Mouse (Mus musculus): Measurements from ENCODE around the gene Frem3. TPM values are rescaled to one million over a fixed set of nuclear protein-coding genes. Genes with fewer than 3 reads are reported as not detected.

Gene Frem3
- total and polyA plus RNA-seq, 3 experiments = 0.07 TPM; not detected in 2

- TF ChIP-seq POLR2A (IDR thresholded peaks at IDR 0.05; ENCODE audit: insufficient read depth, low read depth, low read length) (no peak), CTCF (IDR thresholded peaks at IDR 0.05) (no peak), EP300 (IDR thresholded peaks at IDR 0.05; ENCODE audit: insufficient read depth, low read depth, low read length) (no peak)
- DNase-seq = no peak
- H3K79me2 ChIP-seq (replicated peaks; ENCODE audit: control insufficient read depth, insufficient read depth, low read length) = no peaks in the 10 kb centered on the region
- no peaks in the 10 kb centered on the region for H3K27me3 ChIP-seq (ENCODE audit: control insufficient read depth, insufficient read depth, low read length)
- H3K4me1 ChIP-seq (ENCODE audit: control insufficient read depth, insufficient read depth, low read length) = no peaks in the 10 kb centered on the region
- no peaks in the 10 kb centered on the region for H3K36me3 ChIP-seq (ENCODE audit: control insufficient read depth, insufficient read depth, low read length)
- no peak overlapping the region for H3K27ac ChIP-seq
- WGBS = 67% methylated on average over 17 of the region's 17 CpGs
- no peak overlapping the region for H3K9ac ChIP-seq (ENCODE audit: low read depth, low read length)
- intact Hi-C loops (cut with DNase I) = no loop called here
- H3K4me3 ChIP-seq = no peak overlapping the region
Measured at GRCm38 (mm10) chr8:80669277-80669901, 58.5 kb downstream of the Frem3 start.

DNA sequence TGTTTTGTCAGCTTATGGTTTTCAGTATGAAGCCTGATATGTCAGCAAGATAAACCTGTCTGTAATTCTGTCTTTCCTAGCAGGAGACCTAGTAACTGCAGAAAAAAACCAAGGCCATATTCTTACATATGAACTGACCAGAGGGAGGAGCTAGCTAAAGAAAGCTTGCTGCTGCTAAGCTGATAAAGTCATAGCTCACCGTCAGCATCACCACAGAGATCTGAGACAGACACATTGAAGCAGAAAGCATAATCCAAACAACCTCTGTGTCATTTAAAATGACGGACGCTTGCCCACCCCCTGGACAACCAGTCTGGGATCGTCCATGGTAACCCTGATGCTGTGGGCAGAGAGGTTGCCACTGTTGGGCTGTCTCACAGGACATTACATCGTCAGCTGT, 71.7 kb downstream of the Frem3 start:
- no peaks in the 10 kb centered on the region for H3K27me3 ChIP-seq (ENCODE audit: control insufficient read depth, insufficient read depth, low read length)
- no peak for DNase-seq
- H3K27ac ChIP-seq = no peak overlapping the region
- no peaks in the 10 kb centered on the region for H3K4me1 ChIP-seq (ENCODE audit: control insufficient read depth, insufficient read depth, low read length)
- no peaks in the 10 kb centered on the region for H3K36me3 ChIP-seq (ENCODE audit: control insufficient read depth, insufficient read depth, low read length)
- no peak overlapping the region for H3K4me3 ChIP-seq
- H3K9ac ChIP-seq (ENCODE audit: low read depth, low read length) = no peak overlapping the region
- intact Hi-C loops (cut with DNase I) = no loop called here
- no peaks in the 10 kb centered on the region for H3K79me2 ChIP-seq (replicated peaks; ENCODE audit: control insufficient read depth, insufficient read depth, low read length)
- no peak for TF ChIP-seq CTCF (IDR thresholded peaks at IDR 0.05)
- TF ChIP-seq EP300 (IDR thresholded peaks at IDR 0.05; ENCODE audit: insufficient read depth, low read depth, low read length) = no peak
- TF ChIP-seq POLR2A (IDR thresholded peaks at IDR 0.05; ENCODE audit: insufficient read depth, low read depth, low read length) = no peak
- WGBS = 75% methylated on average over 5 of the region's 5 CpGs

DNA sequence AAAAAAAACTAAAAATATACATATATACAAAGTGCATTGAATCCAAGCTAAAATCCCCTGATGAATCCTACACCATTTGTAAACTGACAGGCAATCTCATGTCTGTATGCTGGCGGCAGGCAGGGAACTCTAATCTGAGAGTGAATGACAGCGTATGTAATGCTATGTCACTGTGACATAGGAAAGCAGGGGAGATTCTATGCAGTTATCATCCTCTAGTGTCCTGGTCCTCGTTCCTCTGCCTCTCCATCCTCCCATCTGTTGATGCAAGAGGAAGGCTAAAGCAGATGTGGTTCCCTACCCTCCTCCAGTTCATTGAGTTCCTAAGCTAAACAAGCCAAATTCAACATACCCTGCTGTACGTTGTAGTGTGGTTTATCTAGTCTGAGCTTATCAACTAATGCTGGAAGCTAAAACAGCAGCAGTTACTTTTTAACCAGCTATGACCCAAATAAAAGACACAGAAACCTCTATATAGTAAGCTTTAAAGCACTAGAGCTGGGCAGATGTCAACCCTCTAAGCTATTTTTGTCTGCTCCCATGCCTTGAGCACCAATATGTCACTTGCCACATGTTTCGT, 73.0 kb downstream of the Frem3 start:
- H3K4me3 ChIP-seq = no peak overlapping the region
- no peaks in the 10 kb centered on the region for H3K79me2 ChIP-seq (replicated peaks; ENCODE audit: control insufficient read depth, insufficient read depth, low read length)
- no peaks in the 10 kb centered on the region for H3K27me3 ChIP-seq (ENCODE audit: control insufficient read depth, insufficient read depth, low read length)
- H3K4me1 ChIP-seq (ENCODE audit: control insufficient read depth, insufficient read depth, low read length) = no peaks in the 10 kb centered on the region
- H3K9ac ChIP-seq (ENCODE audit: low read depth, low read length) = no peak overlapping the region
- H3K36me3 ChIP-seq (ENCODE audit: control insufficient read depth, insufficient read depth, low read length) = no peaks in the 10 kb centered on the region
- TF ChIP-seq CTCF (IDR thresholded peaks at IDR 0.05) (no peak), EP300 (IDR thresholded peaks at IDR 0.05; ENCODE audit: insufficient read depth, low read depth, low read length) (no peak), POLR2A (IDR thresholded peaks at IDR 0.05; ENCODE audit: insufficient read depth, low read depth, low read length) (no peak)
- intact Hi-C loops (cut with DNase I) = no loop called here
- no peak for DNase-seq
- WGBS = 43% methylated on average over 5 of the region's 5 CpGs
- no peak overlapping the region for H3K27ac ChIP-seq

DNA sequence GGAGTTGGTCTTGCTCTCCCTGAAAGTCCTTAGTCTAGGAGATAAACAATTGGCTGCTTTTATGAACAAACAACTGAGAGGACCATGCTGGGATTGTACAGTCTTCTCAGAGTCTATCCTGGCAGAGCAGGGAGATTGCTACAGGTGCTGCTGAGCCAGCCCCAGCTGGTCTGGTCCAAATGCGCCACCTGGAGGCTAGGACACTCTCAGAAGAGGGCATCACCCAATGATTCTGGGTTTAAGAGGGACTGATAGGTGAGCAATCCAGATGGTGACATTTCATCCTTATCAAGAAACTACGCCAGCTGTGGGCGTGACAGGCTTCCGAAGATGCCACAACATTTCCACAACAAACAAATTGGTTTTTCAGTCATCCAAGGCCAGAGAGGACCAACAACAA, 77.3 kb downstream of the Frem3 start:
- 21% methylated on average over 4 of the region's 4 CpGs for WGBS
- intact Hi-C loops (cut with DNase I) = loop anchor here (1.0 kb wide), 2 partner anchors 195 to 954 kb away; partner anchors contain the start of gene Gypa
- no peaks in the 10 kb centered on the region for H3K4me1 ChIP-seq (ENCODE audit: control insufficient read depth, insufficient read depth, low read length)
- peak; percentile 39 to 64 for DNase-seq
- peak; percentile 81 for TF ChIP-seq CTCF (IDR thresholded peaks at IDR 0.05)
- no peak for TF ChIP-seq EP300 (IDR thresholded peaks at IDR 0.05; ENCODE audit: insufficient read depth, low read depth, low read length)
- no peak for TF ChIP-seq POLR2A (IDR thresholded peaks at IDR 0.05; ENCODE audit: insufficient read depth, low read depth, low read length)
- no peaks in the 10 kb centered on the region for H3K36me3 ChIP-seq (ENCODE audit: control insufficient read depth, insufficient read depth, low read length)
- no peaks in the 10 kb centered on the region for H3K79me2 ChIP-seq (replicated peaks; ENCODE audit: control insufficient read depth, insufficient read depth, low read length)
- H3K27me3 ChIP-seq (ENCODE audit: control insufficient read depth, insufficient read depth, low read length) = no peaks in the 10 kb centered on the region
- no peak overlapping the region for H3K9ac ChIP-seq (ENCODE audit: low read depth, low read length)
- H3K4me3 ChIP-seq = no peak overlapping the region
- no peak overlapping the region for H3K27ac ChIP-seq

GRCm38 (mm10) chr8:80710670-80711400, 100.0 kb downstream of the Frem3 start:
- Histone ChIP-seq H3K27me3 (ENCODE audit: control insufficient read depth, insufficient read depth, low read length) (no peaks in the 10 kb centered on the region), H3K9ac (ENCODE audit: low read depth, low read length) (no peak overlapping the region), H3K79me2 (replicated peaks; ENCODE audit: control insufficient read depth, insufficient read depth, low read length) (no peaks in the 10 kb centered on the region), H3K4me3 (no peak overlapping the region), H3K27ac (no peak overlapping the region), H3K36me3 (ENCODE audit: control insufficient read depth, insufficient read depth, low read length) (peaks cover 4% of the 10 kb centered on the region), H3K4me1 (ENCODE audit: control insufficient read depth, insufficient read depth, low read length) (no peaks in the 10 kb centered on the region)
- intact Hi-C loops (cut with DNase I) = no loop called here
- 73% methylated on average over 4 of the region's 4 CpGs for WGBS
- TF ChIP-seq CTCF (IDR thresholded peaks at IDR 0.05) (peak; percentile 37), POLR2A (IDR thresholded peaks at IDR 0.05; ENCODE audit: insufficient read depth, low read depth, low read length) (no peak)
- no peak for DNase-seq

GRCm38 (mm10) chr8:80714461-80714860, 103.6 kb downstream of the Frem3 start:
- H3K9ac ChIP-seq (ENCODE audit: low read depth, low read length) = no peak overlapping the region
- peak; percentile 64 for TF ChIP-seq CTCF (IDR thresholded peaks at IDR 0.05)
- TF ChIP-seq EP300 (IDR thresholded peaks at IDR 0.05; ENCODE audit: insufficient read depth, low read depth, low read length) = no peak
- no peak for TF ChIP-seq POLR2A (IDR thresholded peaks at IDR 0.05; ENCODE audit: insufficient read depth, low read depth, low read length)
- H3K36me3 ChIP-seq (ENCODE audit: control insufficient read depth, insufficient read depth, low read length) = peaks cover 4% of the 10 kb centered on the region
- no peaks in the 10 kb centered on the region for H3K79me2 ChIP-seq (replicated peaks; ENCODE audit: control insufficient read depth, insufficient read depth, low read length)
- no peaks in the 10 kb centered on the region for H3K4me1 ChIP-seq (ENCODE audit: control insufficient read depth, insufficient read depth, low read length)
- no peaks in the 10 kb centered on the region for H3K27me3 ChIP-seq (ENCODE audit: control insufficient read depth, insufficient read depth, low read length)
- 89% methylated on average over 1 of the region's 1 CpGs for WGBS
- no peak for DNase-seq
- intact Hi-C loops (cut with DNase I) = no loop called here
- H3K4me3 ChIP-seq = no peak overlapping the region
- no peak overlapping the region for H3K27ac ChIP-seq
